Comparison of ENCODE assay signal across 22 mouse cellular contexts in genomic region chr4:89034822-89035221, GRCm38 (mm10).
A peak's percentile ranks its signal among the peaks of the same experiment; 100 is the strongest.
DNase-seq lines count a peak whose midpoint lies in the region; ATAC-seq and TF ChIP-seq lines count a peak whose summit lies in the region.
"Had no signal": no experiment of that assay in that cellular context is flagged by ENCODE, and none has a peak within 500 bp of the region (broad histone marks: within the 10 kb centered on the region; RNA-seq: fewer than 3 reads in every experiment).

No protein-coding gene starts in this region.

- no peaks in the 10 kb centered on the region for H3K27me3 ChIP-seq in liver, embryonic 11.5 days (replicated peaks; ENCODE audit: control insufficient read depth, insufficient read depth, low read length)
- H3K27me3 ChIP-seq in liver, postnatal 0 days (ENCODE audit: insufficient read depth, low read length), result no peaks in the 10 kb centered on the region
- H3K27me3 ChIP-seq: embryonic facial prominence, embryonic 13.5 days; embryonic facial prominence, embryonic 15.5 days; forebrain, embryonic 12.5 days had no signal

- ATAC-seq in liver, embryonic 11.5 days (replicated peaks; ENCODE audit: low FRiP score), result 0 out of 2 replicates have a peak, but pooled peaks have one; percentile 51
- ATAC-seq in liver, postnatal 0 days, result no peak
- 0 out of 2 replicates have a peak, but pooled peaks have one; percentile 25 for ATAC-seq in common myeloid progenitor, adult 5-6 weeks (replicated peaks; ENCODE audit: low read depth, poor library complexity, severe bottlenecking)
- ATAC-seq in megakaryocyte progenitor cell, adult 5-6 weeks (replicated peaks; ENCODE audit: poor library complexity), result peak; percentile 60
- ATAC-seq: forebrain, embryonic 14.5 days; forebrain, embryonic 16.5 days had no signal

- H3K9me3 ChIP-seq in liver, embryonic 11.5 days (ENCODE audit: control insufficient read depth, low read length), result no peaks in the 10 kb centered on the region
- no peaks in the 10 kb centered on the region for H3K9me3 ChIP-seq in liver, postnatal 0 days (ENCODE audit: low read length)
- H3K9me3 ChIP-seq: embryonic facial prominence, embryonic 13.5 days; embryonic facial prominence, embryonic 15.5 days; forebrain, embryonic 10.5 days; forebrain, embryonic 12.5 days had no signal

- H3K27ac ChIP-seq in liver, embryonic 11.5 days (ENCODE audit: low read depth, low read length), result no peak overlapping the region
- H3K27ac ChIP-seq in liver, postnatal 0 days (ENCODE audit: low read depth), result no peak overlapping the region
- H3K27ac ChIP-seq: embryonic facial prominence, embryonic 13.5 days; embryonic facial prominence, embryonic 15.5 days; forebrain, embryonic 10.5 days; forebrain, embryonic 12.5 days had no signal

- no peak overlapping the region for H3K9ac ChIP-seq in liver, embryonic 11.5 days (ENCODE audit: low read depth, low read length)
- no peak overlapping the region for H3K9ac ChIP-seq in liver, postnatal 0 days (replicated peaks)
- H3K9ac ChIP-seq: embryonic facial prominence, embryonic 13.5 days; embryonic facial prominence, embryonic 15.5 days; forebrain, embryonic 12.5 days had no signal

- TF ChIP-seq CTCF in liver, postnatal 0 days (IDR thresholded peaks at IDR 0.05; ENCODE audit: low read depth), result no peak

- no peaks in the 10 kb centered on the region for H3K36me3 ChIP-seq in liver, embryonic 11.5 days (ENCODE audit: control insufficient read depth, insufficient read depth, low read length)
- no peaks in the 10 kb centered on the region for H3K36me3 ChIP-seq in liver, postnatal 0 days (replicated peaks; ENCODE audit: insufficient read depth, low read length)
- H3K36me3 ChIP-seq: embryonic facial prominence, embryonic 13.5 days; embryonic facial prominence, embryonic 15.5 days; forebrain, embryonic 10.5 days; forebrain, embryonic 12.5 days had no signal

- no peak overlapping the region for H3K4me3 ChIP-seq in liver, embryonic 11.5 days (ENCODE audit: low read depth, low read length)
- no peak overlapping the region for H3K4me3 ChIP-seq in liver, postnatal 0 days (ENCODE audit: low read depth, low read length)
- H3K4me3 ChIP-seq: embryonic facial prominence, embryonic 13.5 days; embryonic facial prominence, embryonic 15.5 days; erythroblast, embryonic 14.5 days; forebrain, embryonic 10.5 days; forebrain, embryonic 12.5 days had no signal

- no peaks in the 10 kb centered on the region for H3K4me1 ChIP-seq in liver, embryonic 11.5 days (replicated peaks; ENCODE audit: control insufficient read depth, insufficient read depth, low read length)
- H3K4me1 ChIP-seq in liver, postnatal 0 days (ENCODE audit: insufficient read depth), result no peaks in the 10 kb centered on the region
- H3K4me1 ChIP-seq: embryonic facial prominence, embryonic 13.5 days; embryonic facial prominence, embryonic 15.5 days; forebrain, embryonic 10.5 days; forebrain, embryonic 12.5 days had no signal

- no peak for TF ChIP-seq EP300 in liver, postnatal 0 days (IDR thresholded peaks at IDR 0.05; ENCODE audit: low read depth)

- 60% methylated on average over 2 of the region's 2 CpGs for WGBS in liver, embryonic 11.5 days
- 63% methylated on average over 2 of the region's 2 CpGs for WGBS in liver, postnatal 0 days (ENCODE audit: insufficient replicate concordance)

- no peak for DNase-seq in liver, embryonic 11.5 days (ENCODE audit: low spot score)
- DNase-seq in liver, postnatal 0 days, result no peak
- DNase-seq in cerebellum, postnatal 10 days, result no peak
- no peak for DNase-seq in frontal cortex, postnatal 10 days (ENCODE audit: low spot score in 2 of 2)
- DNase-seq: adrenal gland, adult 2 months; adrenal gland, postnatal 10 days; adrenal gland, postnatal 25 days; cerebellum, adult 11 months; cerebellum, adult 18-20 months; cerebellum, adult 8-10 months; cerebellum, adult 9-11 months; cerebellum, postnatal 25 days; embryo, embryonic 11 days had no signal

- H3K4me2 ChIP-seq in liver, embryonic 11.5 days, result no peak overlapping the region
- no peak overlapping the region for H3K4me2 ChIP-seq in liver, postnatal 0 days (ENCODE audit: low read depth, low read length)
- H3K4me2 ChIP-seq: embryonic facial prominence, embryonic 13.5 days; embryonic facial prominence, embryonic 15.5 days; forebrain, embryonic 12.5 days had no signal
